Mouse (Mus musculus): ENCODE measurements at regions not wholly inside any gene's neighbourhood (a gene's known extent, or its start where the extent isn't known, plus 50 kb on each side); places are given as distances from the start of the nearest gene placed in this dataset.

GRCm38 (mm10) chr10:118998966-118999365 lies 129.0 kb upstream of the Dyrk2 start:
- no peak overlapping the region for H3K9ac ChIP-seq
- H3K27ac ChIP-seq = no peak overlapping the region
- no peak for ATAC-seq (ENCODE audit: low read depth)
- no peak for DNase-seq
- no peaks in the 10 kb centered on the region for H3K4me1 ChIP-seq (replicated peaks)
- no peak overlapping the region for H3K4me2 ChIP-seq
- H3K27me3 ChIP-seq = no peaks in the 10 kb centered on the region
- no peaks in the 10 kb centered on the region for H3K9me3 ChIP-seq (replicated peaks)
- H3K4me3 ChIP-seq (replicated peaks) = no peak overlapping the region
- 76% methylated on average over 6 of the region's 6 CpGs for WGBS (ENCODE audit: insufficient replicate concordance)
- no peaks in the 10 kb centered on the region for H3K36me3 ChIP-seq

GRCm38 (mm10) chr10:118997034-118997433 lies 127.0 kb upstream of the Dyrk2 start:
- no peak for DNase-seq
- no peak overlapping the region for H3K4me2 ChIP-seq
- no peaks in the 10 kb centered on the region for H3K4me1 ChIP-seq (replicated peaks)
- no peak overlapping the region for H3K4me3 ChIP-seq (replicated peaks)
- H3K9ac ChIP-seq = no peak overlapping the region
- WGBS (ENCODE audit: insufficient replicate concordance) = 61% methylated on average over 2 of the region's 2 CpGs
- H3K36me3 ChIP-seq = no peaks in the 10 kb centered on the region
- no peaks in the 10 kb centered on the region for H3K27me3 ChIP-seq
- no peak for ATAC-seq (ENCODE audit: low read depth)
- no peaks in the 10 kb centered on the region for H3K9me3 ChIP-seq (replicated peaks)
- H3K27ac ChIP-seq = no peak overlapping the region

GRCm38 (mm10) chr10:118993819-118994574 lies 124.0 kb upstream of the Dyrk2 start:
- no peak for DNase-seq

GRCm38 (mm10) chr10:118991213-118991612 lies 121.2 kb upstream of the Dyrk2 start:
- Histone ChIP-seq H3K4me3 (replicated peaks) (no peak overlapping the region), H3K4me1 (replicated peaks) (no peaks in the 10 kb centered on the region), H3K9ac (no peak overlapping the region), H3K36me3 (no peaks in the 10 kb centered on the region), H3K9me3 (replicated peaks) (no peaks in the 10 kb centered on the region), H3K4me2 (no peak overlapping the region), H3K27me3 (no peaks in the 10 kb centered on the region), H3K27ac (no peak overlapping the region)
- ATAC-seq (ENCODE audit: low read depth) (no peak), DNase-seq (no peak)
- WGBS (ENCODE audit: insufficient replicate concordance) = 69% methylated on average over 7 of the region's 7 CpGs

More at GRCm38 (mm10) chr10:118993819-118994574, 124.0 kb upstream of the Dyrk2 start:
- Histone ChIP-seq H3K4me3 (replicated peaks) (no peak overlapping the region), H3K27me3 (no peaks in the 10 kb centered on the region), H3K27ac (no peak overlapping the region), H3K36me3 (no peaks in the 10 kb centered on the region), H3K9ac (no peak overlapping the region), H3K4me1 (replicated peaks) (no peaks in the 10 kb centered on the region), H3K9me3 (replicated peaks) (no peaks in the 10 kb centered on the region), H3K4me2 (no peak overlapping the region)
- no peak for ATAC-seq (ENCODE audit: low read depth)
- WGBS (ENCODE audit: insufficient replicate concordance) = 60% methylated on average over 15 of the region's 15 CpGs

DNA sequence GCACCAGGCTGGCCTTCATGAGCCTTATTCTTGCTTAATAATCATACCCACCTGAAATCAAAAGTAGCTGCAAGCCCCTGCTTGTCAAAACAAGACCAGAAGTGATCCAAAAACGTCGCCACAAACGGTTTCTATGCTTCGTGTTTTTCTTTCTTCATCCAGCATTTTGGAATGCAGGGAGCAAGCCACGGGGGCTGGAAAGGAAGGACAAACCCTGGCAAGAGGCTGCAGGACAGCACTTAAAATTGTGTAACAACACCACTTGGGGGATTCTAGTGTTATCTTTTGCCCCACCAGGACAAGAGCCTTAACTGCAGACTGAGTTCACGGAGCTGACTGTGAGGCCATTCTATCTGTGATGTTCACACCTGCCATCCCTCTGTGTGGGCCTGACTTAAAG lies 120.5 kb upstream of the Dyrk2 start:
- H3K9me3 ChIP-seq (replicated peaks) = no peaks in the 10 kb centered on the region
- ATAC-seq (ENCODE audit: low read depth) (no peak), DNase-seq (no peak)
- no peak overlapping the region for H3K4me2 ChIP-seq
- no peaks in the 10 kb centered on the region for H3K4me1 ChIP-seq (replicated peaks)
- H3K4me3 ChIP-seq (replicated peaks) = no peak overlapping the region
- no peaks in the 10 kb centered on the region for H3K27me3 ChIP-seq
- 58% methylated on average over 6 of the region's 6 CpGs for WGBS (ENCODE audit: insufficient replicate concordance)
- no peak overlapping the region for H3K9ac ChIP-seq
- H3K36me3 ChIP-seq = no peaks in the 10 kb centered on the region
- H3K27ac ChIP-seq = no peak overlapping the region

- WGBS (ENCODE audit: insufficient replicate concordance) = 70% methylated on average over 10 of the region's 10 CpGs
- Histone ChIP-seq H3K4me1 (replicated peaks) (no peaks in the 10 kb centered on the region), H3K36me3 (no peaks in the 10 kb centered on the region), H3K27me3 (no peaks in the 10 kb centered on the region), H3K9ac (no peak overlapping the region), H3K27ac (no peak overlapping the region), H3K4me2 (no peak overlapping the region), H3K4me3 (replicated peaks) (no peak overlapping the region), H3K9me3 (replicated peaks) (no peaks in the 10 kb centered on the region)
- DNase-seq (no peak), ATAC-seq (ENCODE audit: low read depth) (no peak)
Observed at GRCm38 (mm10) chr10:118989812-118990211, 119.8 kb upstream of the Dyrk2 start.

DNA sequence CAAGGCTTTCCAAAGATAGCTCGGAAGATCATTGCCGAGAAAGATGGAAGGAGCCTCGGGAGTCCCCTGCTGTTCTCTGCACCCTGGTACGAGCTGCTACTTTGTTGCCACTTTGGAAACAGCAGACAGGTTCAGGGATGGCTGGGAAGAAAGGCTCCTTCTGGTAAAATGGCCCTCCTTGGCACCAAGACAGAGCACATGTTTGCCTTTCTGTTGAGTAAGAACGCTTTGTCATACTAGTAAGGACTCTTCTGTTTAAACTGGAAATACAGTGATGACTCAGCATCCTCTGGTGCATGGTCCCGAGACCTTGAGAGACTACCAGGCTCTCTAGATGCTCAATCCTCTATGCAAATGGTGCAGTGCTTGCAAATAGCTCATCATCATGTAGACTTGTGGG lies 118.2 kb upstream of the Dyrk2 start:
- H3K9ac ChIP-seq = no peak overlapping the region
- no peaks in the 10 kb centered on the region for H3K4me1 ChIP-seq (replicated peaks)
- DNase-seq (no peak), ATAC-seq (ENCODE audit: low read depth) (no peak)
- H3K36me3 ChIP-seq = no peaks in the 10 kb centered on the region
- H3K9me3 ChIP-seq (replicated peaks) = peaks cover 4% of the 10 kb centered on the region; the same call in 1 of the 2 replicates
- WGBS (ENCODE audit: insufficient replicate concordance) = 65% methylated on average over 6 of the region's 6 CpGs
- H3K4me3 ChIP-seq (replicated peaks) = no peak overlapping the region
- H3K27me3 ChIP-seq = no peaks in the 10 kb centered on the region
- no peak overlapping the region for H3K27ac ChIP-seq
- no peak overlapping the region for H3K4me2 ChIP-seq

GRCm38 (mm10) chr10:118984580-118984979 lies 114.6 kb upstream of the Dyrk2 start:
- DNase-seq (no peak), ATAC-seq (ENCODE audit: low read depth) (no peak)
- peaks cover 4% of the 10 kb centered on the region; the same call in 1 of the 2 replicates for H3K9me3 ChIP-seq (replicated peaks)
- H3K27me3 ChIP-seq = no peaks in the 10 kb centered on the region
- H3K9ac ChIP-seq = no peak overlapping the region
- no peaks in the 10 kb centered on the region for H3K4me1 ChIP-seq (replicated peaks)
- 68% methylated on average over 5 of the region's 5 CpGs for WGBS (ENCODE audit: insufficient replicate concordance)
- H3K36me3 ChIP-seq = no peaks in the 10 kb centered on the region
- H3K4me3 ChIP-seq (replicated peaks) = no peak overlapping the region
- H3K27ac ChIP-seq = no peak overlapping the region
- H3K4me2 ChIP-seq = no peak overlapping the region

- no peak overlapping the region for H3K4me2 ChIP-seq
- DNase-seq (no peak), ATAC-seq (ENCODE audit: low read depth) (no peak)
- H3K9ac ChIP-seq = no peak overlapping the region
- no peak overlapping the region for H3K4me3 ChIP-seq (replicated peaks)
- WGBS (ENCODE audit: insufficient replicate concordance) = 41% methylated on average over 5 of the region's 5 CpGs
- no peaks in the 10 kb centered on the region; the same call in 1 of the 2 replicates for H3K27me3 ChIP-seq
- H3K27ac ChIP-seq = no peak overlapping the region
- no peaks in the 10 kb centered on the region for H3K4me1 ChIP-seq (replicated peaks)
- H3K36me3 ChIP-seq = no peaks in the 10 kb centered on the region
- peaks cover 4% of the 10 kb centered on the region; the same call in 1 of the 2 replicates for H3K9me3 ChIP-seq (replicated peaks)
Observed at GRCm38 (mm10) chr10:118981446-118981845, 111.4 kb upstream of the Dyrk2 start.

DNA sequence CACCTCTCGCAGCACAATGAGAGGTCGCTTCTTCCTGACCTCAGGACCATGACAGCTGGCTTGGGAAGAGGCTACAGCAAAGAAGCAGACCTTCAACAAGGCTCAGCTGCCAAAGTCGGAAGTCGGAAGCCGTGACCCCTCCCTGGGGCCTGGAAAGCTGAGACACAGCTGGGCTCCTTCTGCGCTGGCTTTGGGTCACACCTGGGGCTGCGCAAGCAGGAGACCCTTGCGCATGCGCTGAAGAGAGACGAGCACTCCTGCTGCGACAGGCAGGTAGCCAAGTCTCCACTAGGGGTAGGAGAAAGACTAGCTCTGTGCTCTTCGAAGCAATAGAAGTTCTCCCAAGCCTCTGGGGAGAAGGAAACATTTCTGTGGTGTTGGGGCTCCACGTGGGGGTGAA lies 109.3 kb upstream of the Dyrk2 start:
- Histone ChIP-seq H3K27me3 (no peaks in the 10 kb centered on the region; the same call in 1 of the 2 replicates), H3K4me2 (no peak overlapping the region), H3K27ac (no peak overlapping the region), H3K4me1 (replicated peaks) (no peaks in the 10 kb centered on the region), H3K9ac (no peak overlapping the region), H3K36me3 (no peaks in the 10 kb centered on the region), H3K4me3 (replicated peaks) (no peak overlapping the region), H3K9me3 (replicated peaks) (peaks cover 4% of the 10 kb centered on the region; the same call in 1 of the 2 replicates)
- no peak for ATAC-seq (ENCODE audit: low read depth)
- DNase-seq = no peak
- 56% methylated on average over 13 of the region's 13 CpGs for WGBS (ENCODE audit: insufficient replicate concordance)

GRCm38 (mm10) chr10:118978181-118978743 lies 108.3 kb upstream of the Dyrk2 start:
- no peak overlapping the region for H3K4me2 ChIP-seq
- H3K36me3 ChIP-seq = no peaks in the 10 kb centered on the region
- H3K27ac ChIP-seq = no peak overlapping the region
- WGBS (ENCODE audit: insufficient replicate concordance) = 58% methylated on average over 10 of the region's 10 CpGs
- no peak overlapping the region for H3K9ac ChIP-seq
- DNase-seq (no peak), ATAC-seq (ENCODE audit: low read depth) (no peak)
- H3K4me1 ChIP-seq (replicated peaks) = no peaks in the 10 kb centered on the region
- H3K9me3 ChIP-seq (replicated peaks) = no peaks in the 10 kb centered on the region
- no peak overlapping the region for H3K4me3 ChIP-seq (replicated peaks)
- H3K27me3 ChIP-seq = no peaks in the 10 kb centered on the region; the same call in 1 of the 2 replicates

GRCm38 (mm10) chr10:118976447-118976846 lies 106.4 kb upstream of the Dyrk2 start:
- H3K4me3 ChIP-seq (replicated peaks) = no peak overlapping the region
- 77% methylated on average over 10 of the region's 10 CpGs for WGBS (ENCODE audit: insufficient replicate concordance)
- ATAC-seq (ENCODE audit: low read depth) (no peak), DNase-seq (no peak)
- no peak overlapping the region for H3K9ac ChIP-seq
- no peaks in the 10 kb centered on the region for H3K9me3 ChIP-seq (replicated peaks)
- H3K4me2 ChIP-seq = no peak overlapping the region
- H3K36me3 ChIP-seq = no peaks in the 10 kb centered on the region
- H3K27ac ChIP-seq = no peak overlapping the region
- no peaks in the 10 kb centered on the region for H3K4me1 ChIP-seq (replicated peaks)
- H3K27me3 ChIP-seq = no peaks in the 10 kb centered on the region; the same call in 1 of the 2 replicates

Data from liver, embryonic 13.5 days (tissue).